Mouse (Mus musculus) erythroblast, embryonic 14.5 days (primary cell): ENCODE measurements around the gene Arpc3. TPM values are rescaled to one million over a fixed set of nuclear protein-coding genes. Genes with fewer than 3 reads are reported as not detected.

ENCODE experiments used
- H3K27me3 ChIP-seq: 2 replicates; pipeline ENCODE4 v1.6.1; 2012; ENCODE audit warnings: inconsistent platforms; ENCODE audit not compliant: control insufficient read depth
- H3K36me3 ChIP-seq: 2 replicates; pipeline ENCODE4 v1.6.1; 2012; ENCODE audit warnings: mild to moderate bottlenecking, inconsistent platforms; ENCODE audit not compliant: control insufficient read depth
- H3K4me1 ChIP-seq: 2 replicates; pipeline ENCODE4 v1.6.1; 2012; ENCODE audit warnings: inconsistent platforms; ENCODE audit not compliant: control insufficient read depth
- H3K4me3 ChIP-seq: replicated peaks from 2 replicates; pipeline ENCODE3; 2012; ENCODE audit warnings: moderate library complexity, mild to moderate bottlenecking, inconsistent platforms
- H3K9me3 ChIP-seq: 2 replicates; pipeline ENCODE4 v1.6.1; 2012; ENCODE audit warnings: low read length, inconsistent platforms, mixed read lengths; ENCODE audit not compliant: control insufficient read depth
- GATA1 ChIP-seq: IDR thresholded peaks from 2 replicates; pipeline ENCODE4 v1.6.1; 2012; ENCODE audit warnings: low read length, inconsistent platforms, mixed read lengths
- TAL1 ChIP-seq: IDR thresholded peaks from 3 replicates; pipeline ENCODE4 v1.6.1; 2012; ENCODE audit warnings: low read length, inconsistent platforms, mixed read lengths
- polyA plus RNA-seq: library from polyadenylated mRNA; stranded (reverse); fragments of >175 nt; gene quantifications from 2 replicates; pipeline ENCODE4 v1.2.3, GENCODE M21; 2012

Gene Arpc3
- polyA plus RNA-seq, 1 experiment: 4.1 TPM

DNA sequence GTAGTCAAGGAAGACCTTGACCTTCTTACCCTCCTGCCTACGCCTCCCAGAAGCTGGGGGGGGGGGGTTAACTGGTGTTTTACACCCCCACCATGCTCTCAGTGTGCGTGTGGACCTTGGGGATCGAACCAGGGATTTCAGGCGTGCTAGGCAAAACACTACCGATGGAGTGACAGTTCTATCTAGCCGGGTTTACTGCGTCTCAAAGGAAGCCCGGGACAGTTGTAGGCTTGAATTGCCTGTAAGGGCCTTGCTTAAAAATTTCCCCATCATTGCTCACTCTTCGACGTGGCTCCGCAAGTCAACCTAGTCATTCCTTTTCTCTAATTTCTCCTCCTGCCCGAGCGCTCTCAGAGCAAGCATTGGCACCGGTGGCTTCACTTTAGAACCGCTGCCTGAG, 31.4 kb downstream of the Arpc3 start:
- no peak for TF ChIP-seq GATA1
- no peak for TF ChIP-seq TAL1
- no peaks in the 10 kb centered on the region for H3K27me3 ChIP-seq
- peaks cover 25% of the 10 kb centered on the region for H3K36me3 ChIP-seq
- peaks cover 2% of the 10 kb centered on the region; the same call in 1 of the 2 replicates for H3K9me3 ChIP-seq
- H3K4me3 ChIP-seq: peak overlapping the region; percentile 97
- peaks cover 30% of the 10 kb centered on the region for H3K4me1 ChIP-seq

- Histone ChIP-seq H3K36me3 (peaks cover 49% of the 10 kb centered on the region), H3K4me3 (no peak overlapping the region), H3K9me3 (no peaks in the 10 kb centered on the region), H3K27me3 (no peaks in the 10 kb centered on the region), H3K4me1 (peaks cover 29% of the 10 kb centered on the region)
- no peak for TF ChIP-seq GATA1
- no peak for TF ChIP-seq TAL1
Observed at GRCm38 (mm10) chr5:122425550-122425949, 33.9 kb downstream of the Arpc3 start.

DNA sequence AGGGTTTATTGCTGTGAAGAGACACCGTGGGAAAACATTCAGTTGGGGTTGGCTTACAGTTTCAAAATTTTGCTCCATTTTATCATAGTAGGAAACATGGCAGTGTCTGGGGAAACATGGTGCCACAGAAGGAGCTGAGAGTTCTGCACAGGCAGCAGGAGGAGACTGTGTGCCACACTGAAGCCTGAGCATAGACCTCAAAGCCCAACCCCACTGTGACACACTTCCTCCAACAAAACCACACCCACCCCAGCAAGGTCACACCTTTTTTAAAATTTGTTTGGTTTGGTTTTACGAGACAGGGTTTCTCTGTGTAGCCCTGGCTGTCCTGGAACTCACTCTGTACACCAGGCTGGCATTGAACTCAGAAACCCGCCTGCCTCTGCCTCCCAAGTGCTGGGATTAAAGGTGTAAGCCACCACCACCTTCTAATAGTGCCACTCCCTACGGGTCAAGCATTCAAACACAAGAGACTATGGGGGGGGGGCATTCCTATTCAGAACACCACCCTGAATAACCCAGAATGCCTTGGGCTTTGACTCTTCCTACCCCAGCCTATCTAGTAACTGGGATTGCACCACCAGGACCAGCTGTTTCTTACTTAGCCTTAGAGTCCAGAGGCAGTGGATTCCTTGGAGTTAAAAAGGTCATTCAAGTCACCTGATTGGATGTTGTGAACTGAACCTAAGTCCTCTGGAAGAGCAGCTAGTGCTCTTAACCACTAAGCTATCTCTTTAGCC, 38.5 kb downstream of the Arpc3 start:
- H3K36me3 ChIP-seq: peaks cover 91% of the 10 kb centered on the region

DNA sequence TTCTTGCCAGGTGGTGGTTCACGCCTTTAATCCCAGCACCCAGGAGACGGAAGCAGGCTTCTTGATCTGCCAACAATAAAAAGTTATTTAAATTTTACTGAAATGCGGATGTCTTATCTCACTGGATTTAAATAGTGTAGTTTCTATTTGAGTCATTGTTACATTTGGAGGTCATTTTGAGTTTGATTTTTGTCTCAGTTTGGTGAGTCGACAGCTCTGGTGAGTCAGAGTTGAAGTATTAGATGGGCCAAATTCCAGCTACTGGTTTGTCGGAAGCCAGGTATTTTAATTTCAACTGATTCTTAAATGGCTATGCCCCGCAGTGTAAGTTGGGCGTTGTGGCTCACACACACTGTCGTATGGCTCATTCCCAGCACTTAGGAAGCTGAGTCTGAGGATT, 39.5 kb downstream of the Arpc3 start:
- Histone ChIP-seq H3K9me3 (no peaks in the 10 kb centered on the region), H3K4me1 (no peaks in the 10 kb centered on the region), H3K27me3 (no peaks in the 10 kb centered on the region), H3K4me3 (no peak overlapping the region), H3K36me3 (peaks cover 94% of the 10 kb centered on the region)
- no peak for TF ChIP-seq GATA1
- TF ChIP-seq TAL1: no peak

More for the DNA sequence above, 38.5 kb downstream of the Arpc3 start:
- Histone ChIP-seq H3K4me1 (no peaks in the 10 kb centered on the region), H3K9me3 (no peaks in the 10 kb centered on the region), H3K27me3 (no peaks in the 10 kb centered on the region), H3K4me3 (no peak overlapping the region)
- TF ChIP-seq TAL1: no peak
- TF ChIP-seq GATA1: no peak

- no peak for TF ChIP-seq TAL1
- TF ChIP-seq GATA1: no peak
Observed at GRCm38 (mm10) chr5:122434541-122434940, 42.9 kb downstream of the Arpc3 start.

DNA sequence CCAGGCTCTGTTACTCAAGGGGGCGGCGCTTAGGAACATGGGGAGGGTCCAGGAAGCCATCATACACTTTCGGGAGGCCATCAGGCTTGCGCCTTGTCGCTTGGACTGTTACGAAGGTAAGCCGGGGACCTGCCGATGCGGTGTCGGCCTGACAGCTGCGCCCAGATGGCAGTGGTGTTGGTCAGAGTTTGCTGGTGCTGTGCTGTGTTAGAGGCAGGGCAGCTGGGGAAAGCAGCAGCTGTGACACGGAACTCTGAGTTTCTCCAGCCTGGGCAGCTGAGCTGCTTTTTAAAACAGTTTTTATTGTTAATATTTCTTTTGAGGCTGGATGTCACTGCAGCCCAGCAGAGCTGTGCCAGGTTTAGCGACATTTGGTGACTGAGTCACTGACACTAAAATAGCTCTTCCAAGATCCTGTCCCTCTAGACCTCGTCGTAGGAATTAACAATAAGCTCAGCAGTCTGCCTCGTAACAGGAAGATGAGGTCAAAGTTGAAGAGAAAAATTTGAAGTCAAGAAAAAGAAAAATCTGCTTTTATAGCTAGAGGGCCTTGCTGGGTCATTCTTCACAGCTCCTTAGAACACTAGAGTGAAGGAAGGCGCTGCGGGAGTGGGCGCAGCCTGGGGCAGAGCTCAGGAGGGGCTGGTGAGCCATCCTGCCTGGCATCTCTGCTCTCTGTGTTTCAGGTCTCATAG, 47.9 kb downstream of the Arpc3 start:
- TF ChIP-seq TAL1: no peak
- TF ChIP-seq GATA1: no peak
- no peaks in the 10 kb centered on the region for H3K9me3 ChIP-seq
- no peak overlapping the region for H3K4me3 ChIP-seq
- H3K27me3 ChIP-seq: no peaks in the 10 kb centered on the region
- peaks cover 99% of the 10 kb centered on the region for H3K36me3 ChIP-seq
- no peaks in the 10 kb centered on the region for H3K4me1 ChIP-seq

More at GRCm38 (mm10) chr5:122434541-122434940, 42.9 kb downstream of the Arpc3 start:
- H3K27me3 ChIP-seq: no peaks in the 10 kb centered on the region
- no peaks in the 10 kb centered on the region for H3K9me3 ChIP-seq
- H3K4me3 ChIP-seq: no peak overlapping the region
- H3K4me1 ChIP-seq: no peaks in the 10 kb centered on the region
- peaks cover 98% of the 10 kb centered on the region for H3K36me3 ChIP-seq

DNA sequence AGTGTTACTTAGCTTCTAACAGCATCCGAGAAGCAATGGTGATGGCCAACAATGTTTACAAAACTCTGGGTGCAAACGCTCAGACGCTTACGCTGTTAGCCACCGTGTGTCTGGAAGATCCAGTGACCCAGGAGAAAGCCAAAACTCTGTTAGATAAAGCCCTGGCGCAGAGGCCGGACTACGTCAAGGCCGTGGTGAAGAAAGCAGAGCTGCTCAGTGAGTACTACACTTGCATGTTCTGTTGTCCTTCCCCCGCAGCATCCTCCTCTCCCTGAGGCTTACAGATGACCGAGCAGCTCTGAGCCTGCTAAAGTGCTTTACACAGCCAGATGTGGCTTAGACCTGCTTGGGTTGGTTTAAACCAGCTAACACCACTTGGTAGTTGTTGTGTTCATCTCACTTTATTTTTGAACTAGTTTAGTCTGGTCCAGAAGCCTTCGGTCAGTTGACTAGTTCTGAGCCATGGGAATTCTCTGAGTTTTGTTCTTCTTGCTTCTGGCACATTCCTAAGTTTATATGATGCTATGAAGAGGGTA, 48.5 kb downstream of the Arpc3 start:
- no peak overlapping the region for H3K4me3 ChIP-seq
- no peaks in the 10 kb centered on the region for H3K4me1 ChIP-seq
- H3K9me3 ChIP-seq: no peaks in the 10 kb centered on the region
- TF ChIP-seq TAL1 (no peak), GATA1 (no peak)
- H3K27me3 ChIP-seq: no peaks in the 10 kb centered on the region
- peaks cover 99% of the 10 kb centered on the region for H3K36me3 ChIP-seq

DNA sequence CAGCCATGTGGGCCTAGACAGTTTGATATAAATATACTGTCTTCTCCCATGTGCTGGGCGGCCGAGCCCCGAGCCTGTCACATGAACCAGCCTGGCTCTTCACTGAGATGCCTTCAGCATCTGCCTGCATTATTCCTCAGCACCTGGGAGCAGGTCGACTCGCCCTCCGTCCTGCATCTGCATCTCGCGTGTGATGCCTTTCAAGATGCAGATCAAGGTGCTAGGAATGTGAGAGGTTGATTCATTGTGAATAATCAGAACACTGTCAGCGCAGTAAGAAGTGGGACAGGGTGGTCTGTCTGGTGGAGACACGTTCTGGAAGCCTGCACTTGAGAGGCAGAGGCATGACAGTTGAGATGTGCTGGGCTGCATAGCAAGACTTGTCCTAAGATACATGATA, 52.8 kb downstream of the Arpc3 start:
- no peak for TF ChIP-seq TAL1
- TF ChIP-seq GATA1: no peak
- no peaks in the 10 kb centered on the region for H3K27me3 ChIP-seq
- H3K36me3 ChIP-seq: peaks cover 79% of the 10 kb centered on the region
- H3K4me1 ChIP-seq: no peaks in the 10 kb centered on the region
- no peak overlapping the region for H3K4me3 ChIP-seq
- H3K9me3 ChIP-seq: no peaks in the 10 kb centered on the region

GRCm38 (mm10) chr5:122445051-122445610, 53.5 kb downstream of the Arpc3 start:
- H3K4me3 ChIP-seq: no peak overlapping the region
- no peak for TF ChIP-seq GATA1
- no peak for TF ChIP-seq TAL1
- peaks cover 75% of the 10 kb centered on the region for H3K36me3 ChIP-seq
- H3K9me3 ChIP-seq: no peaks in the 10 kb centered on the region
- no peaks in the 10 kb centered on the region for H3K27me3 ChIP-seq
- no peaks in the 10 kb centered on the region for H3K4me1 ChIP-seq
